Mouse (Mus musculus) kidney, adult 18-20 months (tissue): Measurements from ENCODE around the gene Cys1.
"Not testable (repeated sequence)": the region's sequence is repeated elsewhere in the genome, so short reads cannot be mapped to it uniquely, and the experiment has no call there.

Experiments
- DNase-seq: peaks from one replicate; pipeline ENCODE4 v3.0.0; 2021

Gene Cys1

DNA sequence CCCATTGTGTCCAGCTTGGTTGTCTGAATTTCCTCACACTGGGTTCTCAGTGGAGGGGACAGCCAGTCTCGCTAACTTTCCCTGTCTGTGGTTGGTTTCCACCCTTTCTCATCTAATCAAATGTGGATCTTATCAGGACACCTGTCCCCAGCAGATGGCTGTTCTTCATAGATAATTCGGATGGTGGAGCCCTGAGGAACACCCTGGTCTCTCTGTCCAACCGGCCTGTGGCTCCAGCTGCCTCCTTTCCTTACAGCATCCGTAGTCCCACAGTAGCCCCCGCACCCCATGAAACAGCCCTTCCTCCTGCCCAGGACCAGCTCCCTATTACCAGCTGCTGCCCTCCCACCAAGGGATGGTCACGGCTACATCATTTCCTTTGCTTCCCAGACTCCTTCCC is 35.7 kb downstream of the Cys1 start:
- no peak for DNase-seq

GRCm38 (mm10) chr12:24644125-24644571 is 37.5 kb downstream of the Cys1 start:
- DNase-seq: no peak

- DNase-seq: peak; percentile 85
Observed at GRCm38 (mm10) chr12:24642370-24642802, 39.2 kb downstream of the Cys1 start.

GRCm38 (mm10) chr12:24638787-24639186 is 42.8 kb downstream of the Cys1 start:
- not testable (repeated sequence) for DNase-seq

DNA sequence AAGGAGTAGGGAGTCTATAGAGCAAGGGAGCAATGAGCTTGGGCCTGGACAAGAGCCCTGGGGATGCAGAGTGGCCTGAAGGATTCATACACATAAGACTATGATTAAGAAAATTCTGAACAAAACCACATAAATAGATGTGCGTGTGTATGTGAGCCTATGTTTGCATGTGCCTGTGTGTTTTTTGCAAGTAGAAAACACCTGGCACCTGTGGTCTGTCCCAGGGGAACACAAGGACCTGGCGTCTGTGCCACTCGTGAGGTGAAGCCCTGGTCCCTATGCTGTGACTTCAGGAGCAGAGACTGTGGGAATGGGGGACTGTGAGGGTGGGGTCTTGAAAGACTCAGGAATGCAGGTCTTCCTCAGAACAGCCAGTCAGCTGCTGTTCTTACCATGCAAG is 47.0 kb downstream of the Cys1 start:
- DNase-seq: no peak

GRCm38 (mm10) chr12:24634212-24634611 is 47.4 kb downstream of the Cys1 start:
- no peak for DNase-seq

DNA sequence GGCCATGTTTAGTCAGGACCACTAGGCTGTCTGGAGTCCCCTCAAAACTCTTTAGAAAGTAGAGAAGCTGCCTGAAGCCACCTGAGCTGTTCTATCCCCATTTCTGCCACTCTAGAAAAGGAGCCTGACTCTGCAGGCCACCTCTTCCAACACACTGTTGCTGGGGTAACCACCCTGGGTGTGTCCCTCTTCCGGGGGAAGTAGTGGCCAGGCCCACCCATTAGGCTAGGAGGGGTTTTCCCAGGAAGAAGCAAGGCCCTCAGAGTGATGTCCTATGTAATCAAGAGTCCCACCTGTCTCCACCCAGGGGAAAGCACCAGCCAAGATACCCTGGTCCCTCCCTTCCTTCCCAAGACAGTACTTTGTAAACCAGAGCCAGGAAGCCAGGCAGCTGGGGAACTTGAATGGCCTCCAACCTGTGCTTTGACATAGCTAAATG is 47.8 kb downstream of the Cys1 start:
- DNase-seq: no peak

GRCm38 (mm10) chr12:24632404-24632803 is 49.2 kb downstream of the Cys1 start:
- no peak for DNase-seq

DNA sequence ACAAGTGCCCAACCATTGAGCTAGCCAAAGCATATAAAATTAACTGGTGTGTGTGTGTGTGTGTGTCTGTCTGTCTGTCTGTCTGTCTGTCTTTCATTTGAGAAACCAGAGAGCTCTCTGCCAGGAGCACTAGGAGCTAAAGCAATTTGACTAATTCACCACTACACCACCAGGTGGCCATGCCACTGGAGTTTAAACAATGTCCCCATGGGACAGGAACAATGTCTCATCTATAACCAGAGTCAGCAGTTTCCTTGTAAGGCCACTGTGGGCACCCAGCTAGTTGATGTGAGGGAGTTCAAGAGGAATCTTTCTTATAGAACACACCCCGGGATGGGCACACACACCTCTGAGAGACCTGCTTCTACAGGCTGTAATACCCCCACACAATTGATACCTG is 51.4 kb downstream of the Cys1 start:
- peak; percentile 62 for DNase-seq

DNA sequence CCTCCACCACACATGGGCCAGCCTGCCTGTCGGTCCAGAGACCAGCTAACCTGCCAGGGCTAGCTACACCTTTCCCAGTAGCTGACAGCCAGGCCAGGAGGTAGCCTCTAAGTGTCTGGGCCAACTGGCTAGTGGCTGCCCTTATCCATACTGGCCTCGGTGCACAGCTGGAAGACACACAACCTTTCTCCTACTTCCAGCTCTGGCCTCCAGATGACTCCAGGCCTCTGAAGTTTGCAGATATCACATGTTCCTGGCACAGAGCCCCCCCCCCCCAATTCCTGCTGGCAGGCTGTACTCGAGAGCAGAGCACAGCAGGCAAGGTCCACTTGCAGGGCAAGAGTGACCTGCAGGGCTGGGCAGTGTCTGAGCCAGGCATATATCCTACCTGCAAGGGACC is 54.4 kb downstream of the Cys1 start:
- DNase-seq: peak; percentile 23

DNA sequence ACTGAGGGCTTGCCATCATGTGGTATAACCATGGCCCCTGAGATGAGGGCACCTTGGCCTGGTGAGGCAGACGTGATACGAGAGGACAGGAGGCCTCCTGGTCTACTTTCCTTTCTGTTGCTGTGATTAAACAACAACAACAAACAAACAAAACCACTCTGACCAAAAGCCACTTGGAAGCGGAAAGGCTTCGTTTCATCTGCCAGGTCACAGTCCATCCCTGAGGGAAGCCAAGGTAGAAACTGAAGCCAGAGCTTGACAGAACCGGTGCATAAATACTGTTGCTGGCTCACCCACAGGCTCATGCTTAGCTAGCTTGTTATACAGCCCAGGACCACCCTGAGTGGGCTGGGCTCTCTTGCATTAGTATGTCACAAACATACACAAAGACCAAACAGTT is 55.2 kb downstream of the Cys1 start:
- DNase-seq: peak; percentile 45

DNA sequence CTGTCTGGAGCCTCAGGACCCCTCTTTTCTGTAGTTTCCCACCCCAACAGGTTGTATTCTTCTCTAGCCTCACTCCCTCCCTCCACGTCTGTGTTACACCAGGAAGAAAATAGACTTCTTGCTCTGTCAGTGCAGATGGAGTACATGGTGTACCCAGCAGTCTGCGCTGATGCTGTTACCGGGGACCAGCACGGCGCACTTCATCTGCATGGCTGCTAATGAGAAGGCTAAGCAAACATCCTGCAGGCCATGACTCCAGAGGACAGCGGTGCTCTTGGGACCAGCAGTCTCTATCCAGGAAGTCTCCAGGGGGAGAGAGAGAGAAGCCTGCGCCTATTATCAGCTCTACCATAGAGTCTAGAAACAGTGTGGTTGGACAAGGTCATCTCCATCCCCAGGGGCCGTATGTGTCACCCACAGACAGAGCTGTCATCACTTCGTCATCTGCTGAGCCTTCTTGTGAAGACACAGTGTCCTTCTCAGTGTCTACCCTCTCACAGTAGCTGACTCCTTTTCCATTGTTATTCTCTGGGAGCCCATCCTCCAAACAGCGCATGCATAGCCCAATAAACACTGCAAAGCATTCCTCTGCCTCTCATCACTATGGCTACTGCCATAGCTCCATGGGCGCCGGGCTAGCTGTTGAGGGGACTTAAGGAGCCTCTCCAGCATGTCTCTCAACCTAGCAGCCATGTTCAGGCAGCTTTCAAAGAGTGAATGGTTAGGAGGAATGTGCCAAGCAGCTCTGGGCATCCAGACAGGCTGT is 57.9 kb downstream of the Cys1 start:
- DNase-seq: no peak

DNA sequence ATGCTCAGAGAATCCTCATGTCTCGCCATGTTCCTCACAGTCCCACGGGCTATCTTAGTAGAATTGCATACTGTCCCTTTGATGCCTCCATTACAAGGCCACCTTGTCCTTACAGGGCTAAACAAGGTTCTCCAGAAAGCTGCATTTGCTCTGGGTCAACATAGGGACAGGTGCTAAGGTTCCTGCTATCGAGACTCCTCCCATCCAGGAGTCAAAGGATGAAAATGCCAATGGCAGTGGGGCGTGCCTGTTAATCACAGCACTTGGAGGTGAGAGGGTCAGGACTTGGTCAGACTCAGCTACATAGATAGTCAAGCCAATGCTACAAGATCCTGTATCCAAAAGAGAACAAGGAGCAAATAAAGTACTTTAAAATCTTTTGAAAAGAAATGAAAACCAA is 62.2 kb downstream of the Cys1 start:
- DNase-seq: no peak
